Mouse (Mus musculus) liver, embryonic 14.5 days (tissue): ENCODE measurements around the gene Defb23. TPM values are rescaled to one million over a fixed set of nuclear protein-coding genes. Genes with fewer than 3 reads are reported as not detected.

ENCODE experiments used
- ATAC-seq: fragments of 200-750 bp; cut with Nextera tagmentation; 2 replicates; pipeline ENCODE4 v1.8.0; 2017; ENCODE audit warnings: moderate number of reproducible peaks, mild to moderate bottlenecking, moderate library complexity; ENCODE audit not compliant: insufficient read depth
- DNase-seq, 3 experiments: peaks; one replicate each; pipeline ENCODE4 v3.0.0-alpha.2; 2012 to 2013; ENCODE audit warnings: low read depth in 3 of 3, low spot score in 3 of 3
- H3K27ac ChIP-seq: fragments of 300-500 bp; sonication (generic); 2 replicates; pipeline ENCODE4 v1.5.1; 2014; ENCODE audit warnings: moderate library complexity, mild to moderate bottlenecking, control low read depth, inconsistent platforms
- H3K27me3 ChIP-seq: fragments of 300-500 bp; sonication (generic); 2 replicates; pipeline ENCODE4 v1.6.1; 2014; ENCODE audit warnings: mild to moderate bottlenecking, low read length, moderate library complexity; ENCODE audit not compliant: control insufficient read depth, insufficient read depth
- H3K36me3 ChIP-seq: fragments of 300-500 bp; sonication (generic); replicated peaks from 2 replicates; pipeline ENCODE4 v1.6.1; 2014; ENCODE audit warnings: low read depth; ENCODE audit not compliant: control insufficient read depth, insufficient read depth
- H3K4me1 ChIP-seq, 2 experiments: fragments of 200-500 bp in 1 of 2; fragments of 300-500 bp in 1 of 2; sonication (generic) in 1 of 2; replicated peaks; 2 replicates each; pipeline ENCODE4 v1.6.1; 2012 to 2014; ENCODE audit warnings: antibody characterized with exemption in 1 of 2, inconsistent platforms in 1 of 2, low read length in 1 of 2; ENCODE audit not compliant: control insufficient read depth in 2 of 2, insufficient read depth in 2 of 2
- H3K4me2 ChIP-seq: fragments of 300-500 bp; sonication (generic); 2 replicates; pipeline ENCODE4 v1.6.1; 2014; ENCODE audit warnings: low read depth, mild to moderate bottlenecking, control low read depth, moderate library complexity
- H3K4me3 ChIP-seq, 2 experiments: fragments of 200-500 bp in 1 of 2; fragments of 300-500 bp in 1 of 2; sonication (generic) in 1 of 2; 2 replicates each; pipeline ENCODE4 v1.5.1; 2012 to 2014; ENCODE audit warnings: low read depth in 2 of 2, low read length in 2 of 2, mild to moderate bottlenecking in 2 of 2, control low read depth in 1 of 2, inconsistent platforms in 1 of 2, moderate library complexity in 1 of 2; ENCODE audit not compliant: insufficient read depth in 1 of 2
- H3K9ac ChIP-seq: fragments of 300-500 bp; sonication (generic); replicated peaks from 2 replicates; pipeline ENCODE4 v1.6.1; 2014; ENCODE audit warnings: mild to moderate bottlenecking, control low read depth, moderate library complexity
- H3K9me3 ChIP-seq: fragments of 300-500 bp; sonication (generic); 2 replicates; pipeline ENCODE4 v1.6.1; 2016; ENCODE audit warnings: low read length, mixed read lengths; ENCODE audit not compliant: control insufficient read depth
- CTCF ChIP-seq: IDR thresholded peaks from 2 replicates; pipeline ENCODE4 v1.5.1; 2016; ENCODE audit warnings: antibody characterized with exemption, low read depth, control low read depth
- EP300 ChIP-seq: IDR thresholded peaks from 2 replicates; pipeline ENCODE4 v1.6.1; 2016; ENCODE audit warnings: antibody characterized with exemption, low read depth
- WGBS: fragments of 180-500 bp; shearing (Covaris S2); extraction: QIAGEN DNeasy Blood & Tissue Kit; methylation state at CpG from one replicate; pipeline ENCODE4 v1.1.7; 2014; ENCODE audit not compliant: insufficient replicate concordance; 5-methylcytosine and 5-hydroxymethylcytosine counted together
- polyA plus RNA-seq, 2 experiments: library from polyadenylated mRNA; depleted of rRNA in 1 of 2; stranded (reverse) in 1 of 2; unstranded in 1 of 2; fragments of >200 nt; fragmentation: Nextera tagmentation in 1 of 2; extraction: Ambion mirVana in 1 of 2; gene quantifications; 2 replicates each; pipeline versions ENCODE4 v1.2.1 to v1.2.3; 2012 to 2014

Gene Defb23
- polyA plus RNA-seq (2012; rRNA removed) (not detected in 2 replicates), polyA plus RNA-seq (2014; fragmentation: Nextera tagmentation; extraction: Ambion mirVana) (not detected in 2 replicates)

GRCm38 (mm10) chr2:152464570-152465150 lies at the start of gene Defb23:
Gene Defb23, minus strand, starts transcription at chr2:152464620.
- ATAC-seq: no peak
- WGBS: 71% methylated on average over 3 of the region's 3 CpGs

GRCm38 (mm10) chr2:152511592-152511991 lies 47.2 kb upstream of the Defb23 start, which contains the start of gene Defb26:
Gene Defb26, minus strand, starts transcription at chr2:152511692.
- Histone ChIP-seq H3K9me3 (no peaks in the 10 kb centered on the region), H3K27me3 (no peaks in the 10 kb centered on the region), H3K9ac (no peak within 1 kb of the TSS), H3K27ac (no peak within 1 kb of the TSS), H3K4me1 (no peaks in the 10 kb centered on the region), H3K4me2 (no peak within 1 kb of the TSS), H3K4me3 (no peak within 1 kb of the TSS), H3K36me3 (no peaks in the 10 kb centered on the region)
- no peak for DNase-seq
- ATAC-seq: no peak
- WGBS: 70% methylated on average over 1 of the region's 1 CpGs
- TF ChIP-seq EP300 (no peak), CTCF (no peak)

More at GRCm38 (mm10) chr2:152464570-152465150, at the start of gene Defb23:
- Histone ChIP-seq H3K27me3 (no peaks in the 10 kb centered on the region), H3K9ac (no peak within 1 kb of the TSS), H3K36me3 (no peaks in the 10 kb centered on the region), H3K4me2 (no peak within 1 kb of the TSS), H3K4me1 (no peaks in the 10 kb centered on the region), H3K4me3 (no peak within 1 kb of the TSS), H3K27ac (no peak within 1 kb of the TSS), H3K9me3 (no peaks in the 10 kb centered on the region)
- TF ChIP-seq EP300: no peak
- peak; percentile 5; the same call in 1 of the 2 replicates for TF ChIP-seq CTCF
- DNase-seq: no peak

GRCm38 (mm10) chr2:152503950-152504349 lies 39.5 kb upstream of the Defb23 start:
- H3K36me3 ChIP-seq: no peaks in the 10 kb centered on the region
- ATAC-seq (no peak), DNase-seq (no peak)
- TF ChIP-seq CTCF (no peak), EP300 (no peak)
- no peak overlapping the region for H3K27ac ChIP-seq
- H3K4me1 ChIP-seq: no peaks in the 10 kb centered on the region
- no peaks in the 10 kb centered on the region for H3K27me3 ChIP-seq
- H3K4me2 ChIP-seq: no peak overlapping the region
- no peak overlapping the region for H3K9ac ChIP-seq
- WGBS: 35% methylated on average over 2 of the region's 2 CpGs
- H3K4me3 ChIP-seq: no peak overlapping the region
- H3K9me3 ChIP-seq: no peaks in the 10 kb centered on the region

- TF ChIP-seq CTCF: peak; percentile 28; the same call in 1 of the 2 replicates
- no peak for TF ChIP-seq EP300
- DNase-seq (no peak), ATAC-seq (no peak)
- WGBS: 61% methylated on average over 6 of the region's 6 CpGs
- no peak overlapping the region for H3K9ac ChIP-seq
- no peak overlapping the region for H3K4me2 ChIP-seq
- H3K36me3 ChIP-seq: no peaks in the 10 kb centered on the region
- no peak overlapping the region for H3K4me3 ChIP-seq
- H3K4me1 ChIP-seq: no peaks in the 10 kb centered on the region
- no peak overlapping the region for H3K27ac ChIP-seq
- no peaks in the 10 kb centered on the region for H3K27me3 ChIP-seq
- H3K9me3 ChIP-seq: no peaks in the 10 kb centered on the region
Observed at GRCm38 (mm10) chr2:152500863-152501229, 36.4 kb upstream of the Defb23 start.

- no peak for TF ChIP-seq EP300
- no peak for TF ChIP-seq CTCF
- no peak for DNase-seq
- H3K27ac ChIP-seq: no peak overlapping the region
- no peaks in the 10 kb centered on the region for H3K4me1 ChIP-seq
- no peak overlapping the region for H3K4me3 ChIP-seq
- H3K27me3 ChIP-seq: no peaks in the 10 kb centered on the region
- no peak overlapping the region for H3K9ac ChIP-seq
- H3K36me3 ChIP-seq: no peaks in the 10 kb centered on the region
- WGBS: 43% methylated on average over 7 of the region's 7 CpGs
- no peak overlapping the region for H3K4me2 ChIP-seq
- no peak for ATAC-seq
- H3K9me3 ChIP-seq: no peaks in the 10 kb centered on the region
Observed at GRCm38 (mm10) chr2:152500204-152500862, 35.9 kb upstream of the Defb23 start.
